Mouse (Mus musculus) retina, postnatal 7 days (tissue): Measurements from ENCODE around the gene Ncdn.
A peak's percentile ranks its signal among the peaks of the same experiment; 100 is the strongest.

Experiments
- DNase-seq: peaks from one replicate; pipeline ENCODE4 v3.0.0-alpha.2; 2012; ENCODE audit warnings: low read depth, low spot score

Ncdn gene

DNA sequence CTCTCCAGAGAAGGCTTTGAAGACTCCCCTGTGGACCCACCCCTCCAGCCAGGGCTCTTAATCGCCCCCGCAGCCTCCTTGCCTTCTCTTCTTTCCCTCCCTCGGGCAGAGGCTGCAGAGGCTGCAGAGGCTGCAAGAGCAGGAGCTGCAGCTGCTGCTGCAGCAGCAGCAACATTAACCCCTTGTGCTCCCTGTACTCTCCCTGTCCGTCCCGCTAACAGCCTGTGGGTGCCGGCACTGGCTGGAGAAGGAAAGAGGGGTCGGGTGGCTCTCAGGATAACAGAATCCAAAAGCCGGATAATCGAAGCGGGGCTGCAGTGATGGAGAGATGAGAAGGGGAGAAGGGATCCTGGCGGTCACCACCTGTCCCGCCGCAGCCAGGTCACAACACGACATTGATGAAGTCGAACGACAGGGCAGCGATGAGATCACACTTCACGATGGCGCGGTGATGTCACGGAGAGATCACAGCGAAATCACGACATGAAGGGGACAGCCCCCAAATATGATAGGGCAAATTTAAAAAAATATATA lies 563 bp downstream of the Ncdn start:
- DNase-seq = no peak

DNA sequence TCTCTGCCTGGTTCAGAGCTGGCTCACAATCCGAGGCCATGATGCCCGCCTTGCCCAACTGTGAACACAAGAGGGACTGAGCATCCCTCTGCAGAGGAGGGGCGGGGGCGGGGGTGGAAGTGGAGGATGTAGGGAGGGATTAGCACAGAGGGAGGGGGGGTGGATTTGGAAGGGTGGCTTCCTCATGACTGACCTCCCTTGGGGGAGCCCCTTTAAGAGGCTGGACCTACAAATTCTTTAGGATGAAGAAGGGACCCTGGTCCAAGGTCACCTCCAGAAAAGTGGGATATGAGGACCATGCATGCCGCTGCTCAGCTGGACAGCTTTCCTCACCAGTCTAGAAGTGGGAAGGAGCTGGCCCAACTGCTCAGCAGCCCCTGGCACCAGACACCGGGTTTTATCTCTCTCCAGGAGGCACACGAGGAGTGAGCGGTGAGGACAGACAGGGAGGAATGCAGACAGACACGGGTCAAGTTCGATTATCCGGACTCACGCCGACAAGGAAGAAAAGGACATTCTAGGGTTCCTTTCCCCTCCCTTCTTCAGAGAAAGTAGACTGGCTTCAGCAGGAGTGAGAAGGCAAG lies 1.1 kb downstream of the Ncdn start:
- DNase-seq = no peak

DNA sequence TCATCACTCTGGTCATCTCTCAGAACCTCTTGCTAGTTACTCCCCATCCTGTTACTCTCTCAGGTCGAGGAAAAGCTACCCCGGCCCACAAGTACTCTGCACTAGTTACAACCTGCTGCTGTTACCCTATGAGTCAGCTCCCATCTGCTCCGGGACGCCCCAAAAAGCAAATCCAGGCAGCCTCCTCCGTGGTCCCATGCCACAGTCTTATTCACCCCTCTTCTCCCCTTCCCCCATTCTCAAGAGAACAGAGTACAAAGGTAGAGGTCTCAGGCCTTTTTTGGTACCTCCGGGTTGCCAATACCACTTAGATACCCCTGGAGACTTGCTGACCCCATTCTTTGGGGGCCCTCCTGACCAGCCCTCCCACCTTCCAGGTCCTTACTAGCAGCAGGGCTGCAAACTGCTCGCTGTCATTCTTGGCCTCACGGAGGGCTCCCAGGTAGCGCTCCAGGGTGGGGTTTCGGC lies 1.6 kb downstream of the Ncdn start:
- DNase-seq = no peak

DNA sequence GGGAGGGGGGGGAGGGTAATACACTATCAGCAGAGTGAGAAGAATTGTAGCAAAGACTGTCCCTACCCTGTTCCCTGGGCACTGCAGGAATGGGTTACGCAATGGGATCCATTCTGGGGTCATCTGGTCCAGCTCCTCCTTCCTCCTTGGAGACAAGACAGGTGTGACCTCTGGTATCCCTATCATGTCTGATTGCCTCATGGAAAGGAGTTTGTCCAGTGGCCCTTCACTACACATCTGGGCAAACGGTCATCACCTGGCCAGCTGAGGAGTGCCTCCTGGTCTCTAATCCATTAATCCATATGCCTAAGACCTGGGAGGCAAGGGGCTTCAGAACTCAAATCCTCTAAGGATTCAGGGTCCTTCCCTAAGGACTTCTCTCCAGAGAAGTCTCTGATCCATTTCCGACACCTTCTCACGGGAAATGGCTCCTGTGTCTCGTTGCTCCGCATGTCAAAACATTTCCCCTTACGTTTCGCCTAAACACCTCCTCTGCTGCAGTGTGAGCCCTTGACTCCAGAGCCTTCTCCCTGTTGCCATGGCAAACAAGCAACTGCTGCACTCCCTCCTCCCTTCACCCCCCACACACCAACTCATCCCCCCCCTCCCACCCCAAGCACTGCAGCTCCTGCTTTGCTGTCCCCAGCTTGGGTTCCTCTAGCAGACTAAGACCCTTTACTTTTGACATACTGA lies 2.2 kb downstream of the Ncdn start:
- DNase-seq = no peak

DNA sequence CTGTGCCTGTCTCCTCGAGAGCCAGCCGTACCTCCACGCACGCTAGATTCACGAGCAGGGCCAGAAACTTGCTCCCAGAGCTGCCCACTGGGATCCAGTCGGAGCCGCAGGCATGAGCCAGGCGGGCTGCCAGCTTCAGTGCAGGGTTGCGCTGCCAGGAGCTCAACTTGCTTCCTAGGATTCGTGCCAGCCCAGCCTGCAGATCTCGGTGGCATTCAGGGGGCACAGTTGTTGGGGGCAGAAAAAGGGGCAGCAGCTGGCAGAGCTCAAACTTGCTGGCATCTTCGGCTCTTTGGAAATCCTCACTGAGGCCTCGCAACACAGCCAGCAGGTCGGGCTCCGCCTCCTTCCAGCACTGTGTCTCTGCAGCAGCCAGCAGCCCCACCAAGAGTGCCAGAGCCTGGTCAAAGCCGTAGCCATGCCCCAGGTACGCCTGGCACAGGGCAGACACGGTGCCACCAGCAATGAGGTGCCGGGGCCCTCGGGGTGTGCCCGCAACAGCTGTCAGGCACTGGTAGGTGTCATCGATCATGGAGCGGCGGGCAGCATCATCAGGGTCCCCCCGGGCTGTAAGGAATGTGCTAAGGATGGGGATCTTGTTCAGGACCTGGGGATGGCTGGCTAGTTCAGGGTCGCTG lies 3.1 kb downstream of the Ncdn start:
- no peak for DNase-seq

DNA sequence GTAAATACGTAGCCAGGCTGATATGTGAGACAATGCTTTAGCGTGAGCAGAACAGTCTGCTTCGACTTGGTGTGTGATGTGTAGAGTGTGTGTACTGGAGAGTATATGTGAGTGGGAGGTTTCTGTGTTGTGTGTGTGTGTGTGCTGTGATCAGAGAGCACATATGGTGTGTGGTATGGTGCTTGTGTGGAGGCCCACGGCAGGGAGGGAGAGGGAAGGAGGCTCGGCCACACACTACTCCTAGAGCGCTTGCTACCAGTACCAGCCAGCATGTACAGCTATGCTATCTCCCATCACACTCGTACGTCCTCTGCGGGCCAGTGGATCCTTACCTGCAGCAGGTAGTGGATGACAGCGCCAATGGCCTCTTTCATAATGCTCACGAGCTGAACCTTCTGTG lies 3.7 kb downstream of the Ncdn start:
- DNase-seq = no peak

DNA sequence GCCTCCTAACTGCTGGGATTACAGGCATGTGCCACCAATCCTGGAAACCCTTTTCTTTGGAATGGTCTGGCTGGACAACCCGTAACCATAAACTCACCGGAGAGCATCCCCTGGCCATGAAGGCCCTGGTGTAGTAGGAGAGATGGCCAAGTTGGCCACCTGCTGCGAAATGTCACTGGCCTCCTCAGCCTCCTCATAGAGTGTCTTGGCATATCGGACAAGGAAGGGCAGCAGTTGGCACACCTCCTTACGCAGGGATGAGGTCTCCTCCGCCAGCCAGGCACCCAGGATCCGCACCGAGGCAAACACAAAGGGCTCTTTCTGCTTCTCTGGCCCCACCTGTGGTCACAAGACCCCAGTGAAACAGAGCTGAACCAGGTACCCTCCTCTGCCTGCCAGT lies 4.9 kb downstream of the Ncdn start:
- no peak for DNase-seq

DNA sequence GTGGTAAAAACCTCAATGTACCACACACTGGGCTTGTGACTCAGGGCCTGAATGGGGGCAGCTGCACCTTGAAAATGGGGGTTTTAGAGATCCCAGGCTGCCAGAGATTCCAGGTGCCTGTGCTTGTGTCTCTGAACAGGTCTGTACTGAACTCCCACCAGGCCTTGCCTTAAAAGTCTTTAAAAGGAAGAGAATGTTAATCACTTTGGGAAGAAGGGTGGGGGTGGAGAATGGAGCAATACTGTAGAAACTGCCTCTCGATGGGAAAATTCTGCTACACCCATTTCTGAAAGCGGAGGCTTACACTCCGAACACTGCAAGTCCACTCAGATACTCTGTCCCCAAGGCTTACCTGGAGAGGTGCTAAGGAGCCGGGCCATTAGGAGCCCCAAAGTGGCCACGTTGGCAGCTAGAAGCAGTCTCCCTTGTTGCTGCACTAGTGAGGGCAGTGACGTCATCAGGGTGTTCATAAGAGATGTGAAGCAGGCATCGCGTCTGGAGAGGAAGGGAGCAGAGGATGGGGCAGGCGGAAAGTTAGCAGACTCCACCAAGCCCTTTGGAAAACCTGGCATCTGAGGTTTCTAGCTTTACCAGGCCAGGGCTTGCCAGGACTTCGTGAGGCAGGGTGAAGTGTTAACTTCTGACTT lies 6.9 kb downstream of the Ncdn start:
- DNase-seq = no peak

DNA sequence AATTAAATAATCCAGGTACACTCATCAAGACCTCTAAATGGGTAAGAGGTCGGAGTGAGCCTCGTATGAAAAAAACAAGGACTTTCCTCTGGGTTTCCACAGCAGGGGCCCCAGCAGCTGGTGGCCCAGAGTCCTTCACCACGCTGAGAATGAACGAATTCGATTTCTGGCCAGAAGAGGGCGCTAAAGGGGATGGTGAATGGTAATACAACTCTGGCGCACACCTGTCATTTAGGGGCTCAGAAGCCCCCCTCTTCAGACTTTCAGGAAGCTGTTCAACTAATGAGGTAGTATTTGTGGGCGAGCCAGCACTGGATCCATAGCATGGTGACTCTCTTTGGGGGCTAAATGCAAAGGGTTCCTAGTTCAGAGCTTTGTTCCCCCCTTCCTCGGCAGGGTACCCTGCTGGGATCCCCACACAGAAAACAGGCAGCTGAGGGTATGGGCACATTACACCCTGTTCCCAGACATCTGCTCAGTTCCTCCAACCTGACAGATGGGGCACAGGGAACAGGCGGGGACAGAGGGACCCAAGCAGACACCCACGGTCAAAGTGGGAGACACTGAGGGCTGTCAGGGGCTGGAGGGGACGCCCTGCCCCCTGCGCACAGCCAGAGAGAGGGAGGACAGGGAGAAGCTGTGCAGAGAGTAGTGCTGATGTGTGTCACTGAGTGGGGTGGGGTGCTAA lies 7.6 kb downstream of the Ncdn start:
- DNase-seq = peak; percentile 44

DNA sequence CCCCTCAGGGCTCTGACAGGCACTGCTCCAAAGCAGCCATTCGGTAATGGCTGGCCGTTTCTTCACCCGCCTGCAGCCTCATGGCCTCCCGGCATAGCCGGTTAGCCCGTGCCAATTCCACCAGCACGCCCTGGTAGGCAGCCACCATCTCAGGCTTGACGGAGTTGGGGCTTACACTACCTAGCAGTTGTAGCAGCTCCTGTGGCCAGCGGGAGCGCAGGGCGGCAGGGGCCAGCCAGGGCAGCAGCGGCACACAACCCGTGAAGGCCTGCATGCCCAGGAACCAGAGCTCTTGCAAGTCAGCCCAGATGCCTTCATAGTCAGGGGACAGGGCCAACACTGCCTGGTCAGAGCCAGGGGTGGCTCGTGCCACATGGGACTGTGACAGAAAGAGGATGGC lies 8.4 kb downstream of the Ncdn start:
- no peak for DNase-seq

DNA sequence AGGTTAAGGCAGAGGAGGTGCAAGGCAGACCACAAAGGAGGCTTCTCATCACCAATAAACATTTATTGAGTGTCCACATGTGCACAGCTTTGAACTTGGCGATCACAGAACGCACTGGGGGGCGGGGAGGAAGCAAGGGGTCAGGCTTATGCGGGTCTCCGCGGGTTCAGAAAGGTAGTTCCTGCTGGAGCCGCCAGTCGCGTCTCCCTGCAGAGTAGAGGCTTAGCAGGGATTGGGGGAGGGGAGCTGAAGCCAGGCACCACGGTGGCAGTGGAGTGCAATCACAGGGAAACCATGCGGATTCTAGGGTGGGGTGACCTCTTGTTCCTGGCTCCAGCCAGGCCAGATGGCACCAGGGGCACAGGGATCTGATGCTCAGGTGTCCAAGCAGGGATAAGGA lies 9.5 kb downstream of the Ncdn start:
- no peak for DNase-seq

DNA sequence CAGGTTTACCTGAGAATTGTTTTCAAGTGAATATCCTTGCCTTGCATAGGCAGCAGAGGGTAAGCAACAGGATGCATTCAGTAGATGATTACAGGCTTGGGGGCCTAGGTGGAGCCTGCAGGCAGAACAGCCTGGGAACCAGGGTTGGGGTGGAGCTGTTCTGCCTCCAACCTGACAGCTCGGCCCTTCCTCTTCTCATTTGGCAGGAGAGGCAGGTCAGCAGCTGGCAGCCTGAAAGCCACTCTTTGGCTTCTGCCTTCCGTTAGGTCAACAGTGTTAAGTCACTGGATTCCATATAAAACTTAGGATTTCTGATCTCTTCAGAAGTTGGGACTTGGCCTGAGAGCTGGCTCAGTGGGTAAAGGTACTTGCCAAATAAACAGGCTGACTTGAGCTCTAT lies 10.3 kb downstream of the Ncdn start:
- DNase-seq = no peak

DNA sequence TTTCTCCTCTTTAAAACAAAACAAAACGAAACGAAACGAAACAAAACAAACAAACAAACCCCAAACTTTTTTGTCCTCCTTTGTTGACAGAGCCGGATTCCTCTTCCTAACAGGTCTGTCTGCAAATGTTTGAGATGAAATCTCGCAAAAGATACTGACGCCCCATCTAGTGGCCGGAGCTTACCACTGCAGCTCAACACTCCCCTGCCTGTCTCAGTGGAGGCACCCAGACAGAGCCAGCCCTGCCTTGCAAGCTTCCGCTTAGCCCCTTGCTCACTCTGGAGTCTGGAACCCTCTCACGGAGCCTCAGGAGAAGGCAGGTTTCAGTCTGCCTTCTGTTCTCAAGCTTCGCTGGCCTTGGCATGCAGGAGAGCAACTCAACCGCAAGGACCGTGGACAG lies 11.8 kb downstream of the Ncdn start:
- DNase-seq = peak; percentile 76

DNA sequence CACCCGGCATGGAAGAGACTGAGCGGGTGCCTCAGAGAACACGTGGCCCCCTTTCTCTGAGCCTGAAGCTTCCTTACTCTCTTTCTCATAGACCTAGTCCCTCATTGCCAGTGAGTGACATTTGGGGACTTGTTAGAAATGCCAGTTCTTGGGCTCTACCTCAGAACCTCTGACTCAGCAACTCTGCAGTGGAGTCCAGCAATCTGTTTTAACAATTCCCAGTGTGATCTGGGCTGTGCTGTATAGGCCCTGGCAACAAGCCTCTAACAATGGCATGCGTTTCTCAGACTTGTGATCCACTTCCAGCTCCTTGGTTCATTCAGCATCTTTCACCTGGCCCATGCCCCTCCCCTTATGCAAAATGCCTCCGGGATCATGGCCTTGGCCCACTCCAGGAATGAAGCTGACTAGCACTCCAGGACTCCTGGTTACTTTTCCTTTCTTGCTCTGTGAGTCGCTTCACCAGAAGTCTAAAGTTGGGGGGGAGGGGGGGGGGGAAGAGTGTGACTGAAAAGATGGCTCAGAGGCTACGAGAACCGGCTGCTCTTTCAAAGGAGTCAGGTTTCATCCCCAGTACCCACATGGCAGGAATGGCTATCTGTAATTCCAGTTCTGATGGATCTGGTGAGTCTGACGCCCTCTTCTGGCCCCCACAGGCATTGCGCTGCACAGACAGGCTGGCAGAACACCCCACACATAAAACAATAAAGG lies 13.1 kb downstream of the Ncdn start:
- no peak for DNase-seq

DNA sequence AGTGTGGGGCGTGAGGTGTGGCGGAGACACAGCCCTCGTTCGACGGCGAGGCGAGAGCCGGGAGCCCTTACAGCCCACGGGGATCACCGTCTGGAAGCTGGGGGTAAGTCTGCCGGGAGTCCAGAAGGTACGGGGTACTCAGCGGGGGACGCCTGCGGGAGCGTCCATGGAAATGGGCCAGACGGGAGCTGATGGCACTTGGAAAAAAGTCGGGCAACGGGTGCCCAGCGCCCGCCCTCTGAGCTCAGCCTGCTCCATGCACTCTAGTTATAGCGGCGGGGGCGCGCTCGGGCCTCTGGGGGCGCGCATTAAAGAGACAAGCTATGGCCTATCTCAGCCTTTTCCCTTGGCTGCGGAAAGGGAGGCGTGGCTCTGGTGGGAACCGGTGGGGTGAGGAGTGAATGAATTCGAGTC lies 17.2 kb downstream of the Ncdn start, which contains the start of gene Tfap2e:
TSS of gene Tfap2e (minus strand) at position 240 of the 414 bp plus-strand sequence.
- peak; percentile 35 for DNase-seq

DNA sequence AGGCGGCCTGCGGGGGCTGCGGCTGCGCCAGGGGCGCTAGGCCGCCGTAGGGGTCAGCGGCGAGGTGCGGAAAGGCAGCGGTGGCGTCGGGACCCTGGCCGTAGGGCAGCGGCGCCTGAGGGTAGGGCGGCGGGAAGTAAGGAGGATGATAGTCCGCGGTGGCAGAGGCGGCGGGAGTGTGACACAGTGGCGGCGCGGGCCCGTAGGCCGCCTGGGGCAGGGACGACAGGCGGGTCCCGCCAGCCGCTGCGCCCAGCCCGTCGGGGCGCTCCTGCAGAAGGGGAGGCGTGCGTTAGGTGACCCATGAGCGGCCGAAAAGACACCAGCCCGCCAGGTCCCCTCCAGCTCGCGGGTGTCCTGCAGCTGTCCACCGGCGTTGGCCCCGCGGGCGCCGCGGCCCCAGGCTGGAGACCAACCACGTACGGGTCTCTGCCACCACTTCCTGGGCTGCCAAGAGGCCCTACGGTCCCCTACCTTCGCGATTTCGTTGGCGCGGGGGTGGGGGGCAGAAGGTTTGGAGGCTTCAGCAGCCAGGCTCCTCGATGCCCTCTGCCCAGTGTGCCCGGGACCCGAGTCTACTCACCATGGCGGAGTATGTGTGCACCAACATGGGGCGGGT lies 17.7 kb downstream of the Ncdn start:
- DNase-seq = no peak

DNA sequence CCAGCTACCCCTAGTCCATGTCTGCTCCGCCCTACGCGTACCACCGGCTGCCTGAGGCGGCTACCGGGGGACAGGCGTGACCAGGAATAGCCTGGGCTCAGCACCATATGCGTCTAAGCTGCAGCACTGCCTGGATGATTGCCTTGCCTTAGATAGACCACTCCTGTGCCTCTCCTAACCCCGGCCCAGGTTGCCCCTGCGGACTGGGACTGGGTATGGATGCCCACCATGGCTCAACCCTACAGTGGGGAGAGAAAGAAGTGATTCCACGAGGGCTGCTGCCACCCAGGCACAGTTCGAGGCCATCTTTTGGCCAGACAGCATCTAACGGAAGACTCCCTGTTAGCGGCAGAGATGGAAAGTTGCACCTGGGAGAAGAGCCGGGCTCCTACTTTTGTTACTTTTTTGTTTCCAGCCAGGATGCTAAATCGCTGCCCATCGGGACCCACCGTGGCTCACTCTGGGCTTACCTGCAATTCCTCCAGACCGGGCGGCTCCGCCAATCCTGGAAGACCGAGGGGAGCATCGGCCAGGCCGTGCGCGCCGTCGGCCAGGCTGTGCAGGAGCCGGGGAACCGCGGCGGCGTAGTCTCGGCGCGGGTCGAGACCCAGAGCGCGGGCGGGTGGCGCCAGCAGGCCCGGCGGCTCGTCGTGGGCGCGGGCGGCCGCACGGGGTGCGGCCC lies 18.4 kb downstream of the Ncdn start:
- DNase-seq = no peak

DNA sequence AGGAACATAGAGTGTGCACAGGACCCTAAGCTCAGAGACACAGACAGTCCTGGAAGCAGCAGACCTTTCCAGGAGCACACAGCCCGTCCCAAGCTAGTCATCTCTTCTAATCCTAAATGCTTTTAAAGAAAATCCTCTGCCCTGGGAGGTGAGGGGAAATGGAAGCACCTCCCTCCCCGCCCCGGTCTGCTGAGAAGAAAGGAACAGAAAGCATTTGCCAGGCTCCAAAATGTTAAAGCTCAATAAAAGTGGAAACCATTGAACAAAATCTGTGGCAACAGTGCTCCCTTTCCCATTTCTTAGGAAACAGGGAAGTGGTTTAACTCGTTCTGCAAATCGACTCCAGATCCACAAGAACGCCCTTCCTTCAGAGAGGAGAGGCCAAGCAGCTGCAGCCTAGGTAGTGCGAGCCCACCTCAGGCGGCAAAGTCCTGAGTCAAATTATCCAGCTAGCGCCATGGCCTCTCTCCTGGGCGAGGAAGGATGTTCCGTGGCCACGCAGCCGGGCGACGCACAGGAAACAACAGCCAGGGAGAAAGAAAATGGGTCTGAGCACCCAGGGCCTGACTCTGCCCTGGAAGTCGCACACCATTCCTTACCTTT lies 19.1 kb downstream of the Ncdn start:
- no peak for DNase-seq

DNA sequence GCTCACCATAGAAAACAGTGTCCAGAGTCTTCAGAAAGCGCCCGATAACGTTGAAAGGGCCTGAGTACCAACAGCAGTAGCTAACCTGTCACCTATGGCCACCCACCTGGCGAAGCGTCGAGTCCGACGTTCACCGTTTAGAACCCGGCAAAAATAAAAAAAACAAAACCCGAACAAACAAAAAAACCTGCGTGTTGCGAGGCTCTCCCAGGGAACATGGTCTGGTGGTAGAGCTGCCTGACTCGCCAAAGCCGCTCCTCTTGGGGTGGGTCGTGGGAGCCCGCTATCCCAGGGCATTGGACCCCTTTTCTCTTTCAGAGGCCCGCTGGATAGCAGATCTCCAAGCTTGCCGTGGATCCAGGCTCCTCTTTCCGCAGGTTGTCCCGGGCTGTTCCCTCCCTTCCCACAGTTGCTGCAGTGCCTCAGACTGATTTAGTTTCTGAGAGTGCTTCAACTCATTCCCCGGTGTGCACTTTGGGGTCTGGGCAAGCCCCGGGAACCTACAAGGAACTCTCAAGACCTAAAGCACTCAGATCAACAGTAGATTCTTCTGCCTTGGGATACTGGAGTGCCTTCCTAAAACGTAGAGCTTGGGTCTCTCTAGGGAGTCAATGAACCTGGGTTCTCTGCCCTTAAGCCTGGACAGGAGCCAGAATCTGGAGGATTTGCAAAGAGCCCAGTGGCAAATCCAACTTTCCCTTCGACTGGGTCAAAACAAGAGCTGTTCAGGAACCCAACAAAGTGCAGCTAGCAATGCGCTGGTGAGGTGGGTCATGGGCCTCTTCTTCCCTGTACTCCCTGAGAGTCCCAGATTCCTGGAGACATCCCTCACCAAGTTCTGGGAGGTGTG lies 20.5 kb downstream of the Ncdn start:
- DNase-seq = no peak
